Comparison of ENCODE assay signal across 15 mouse cellular contexts in the genomic region with DNA sequence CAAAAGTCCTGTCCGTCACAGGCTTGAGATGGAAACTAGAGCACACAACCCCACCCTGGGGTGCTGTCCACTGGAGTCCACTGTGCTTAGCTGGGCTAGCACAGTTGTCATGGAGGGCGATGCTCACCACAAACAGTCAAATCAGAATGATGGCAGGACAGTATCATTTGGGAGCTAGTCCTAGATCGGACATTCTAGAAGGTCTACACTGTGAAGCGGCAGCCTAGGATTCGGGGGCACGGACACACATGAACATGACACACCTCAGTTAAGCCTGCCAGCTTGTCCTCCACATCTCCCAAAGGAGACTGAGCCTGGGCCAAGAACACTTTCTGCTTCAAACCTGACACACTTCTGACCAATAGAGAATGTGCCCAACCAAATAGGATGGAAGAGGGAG.
"Had no signal": no experiment of that assay in that cellular context is flagged by ENCODE, and none has a peak within 500 bp of the region (broad histone marks: within the 10 kb centered on the region; RNA-seq: fewer than 3 reads in every experiment).

No protein-coding gene starts in this region.

- H3K4me3 ChIP-seq: intestine, embryonic 15.5 days; layer of hippocampus, adult 2 months; liver, embryonic 13.5 days; midbrain, embryonic 12.5 days; midbrain, embryonic 15.5 days; myocyte had no signal

- H3K27me3 ChIP-seq: intestine, embryonic 15.5 days; liver, embryonic 13.5 days; midbrain, embryonic 12.5 days; midbrain, embryonic 15.5 days had no signal

- H3K36me3 ChIP-seq: midbrain, embryonic 15.5 days had no signal

- H3K4me2 ChIP-seq: intestine, embryonic 15.5 days; lung, embryonic 14.5 days; midbrain, embryonic 12.5 days; midbrain, embryonic 15.5 days had no signal

- H3K27ac ChIP-seq: intestine, embryonic 15.5 days; kidney, postnatal 0 days; layer of hippocampus, adult 2 months; liver, embryonic 13.5 days; macrophage; midbrain, embryonic 12.5 days; midbrain, embryonic 15.5 days; stomach, postnatal 0 days had no signal

- H3K9ac ChIP-seq: intestine, embryonic 15.5 days; liver, embryonic 13.5 days; lung, embryonic 14.5 days; midbrain, embryonic 12.5 days; midbrain, embryonic 15.5 days had no signal

- DNase-seq: kidney, adult 18-20 months; kidney, postnatal 25 days; layer of hippocampus, adult 9-11 months; liver, embryonic 13.5 days; right cerebral cortex, postnatal 4 days had no signal

- ATAC-seq: intestine, embryonic 15.5 days; lung, postnatal 0 days; midbrain, embryonic 15.5 days had no signal

- H3K4me1 ChIP-seq: intestine, embryonic 15.5 days; midbrain, embryonic 15.5 days had no signal

- H3K9me3 ChIP-seq: intestine, embryonic 15.5 days; liver, embryonic 13.5 days; midbrain, embryonic 12.5 days; midbrain, embryonic 15.5 days had no signal
